Mouse (Mus musculus) liver (tissue): Measurements from ENCODE around the gene Ctnnd1.

Experiments used
- DNase-seq: peaks from one replicate; pipeline ENCODE4 v3.0.0-alpha.2; 2020; ENCODE audit warnings: mixed read lengths

Ctnnd1 gene

DNA sequence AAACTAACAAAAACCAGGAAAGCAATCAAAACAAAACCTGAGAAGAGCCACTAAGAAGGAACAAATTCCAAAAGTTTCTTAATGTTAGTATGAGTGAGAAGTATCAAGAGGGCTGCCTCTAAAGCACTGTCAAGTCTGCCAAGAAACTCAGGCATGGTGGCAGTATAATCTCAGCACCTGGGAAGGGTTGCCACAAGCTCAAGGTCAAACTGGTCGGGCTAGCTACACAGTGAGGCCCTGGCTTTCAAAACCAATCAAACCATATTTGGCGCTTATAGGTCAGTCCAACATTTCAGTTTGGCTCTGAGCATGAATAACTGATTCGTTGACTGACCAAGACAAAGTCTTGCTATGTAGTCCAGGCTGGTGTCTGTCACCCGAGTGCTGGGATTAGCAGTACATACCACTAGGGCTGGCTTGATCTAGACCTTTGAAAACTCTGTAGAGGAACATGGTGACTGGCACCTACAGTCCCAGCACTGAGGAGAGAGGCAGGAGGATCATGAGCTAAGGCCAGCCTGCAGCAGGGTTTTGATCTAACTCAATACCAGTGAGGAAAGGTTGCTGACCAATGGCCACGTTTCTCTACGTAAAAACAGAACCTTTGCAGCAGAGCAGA is 51.2 kb downstream of the Ctnnd1 start:
- DNase-seq, result no peak

DNA sequence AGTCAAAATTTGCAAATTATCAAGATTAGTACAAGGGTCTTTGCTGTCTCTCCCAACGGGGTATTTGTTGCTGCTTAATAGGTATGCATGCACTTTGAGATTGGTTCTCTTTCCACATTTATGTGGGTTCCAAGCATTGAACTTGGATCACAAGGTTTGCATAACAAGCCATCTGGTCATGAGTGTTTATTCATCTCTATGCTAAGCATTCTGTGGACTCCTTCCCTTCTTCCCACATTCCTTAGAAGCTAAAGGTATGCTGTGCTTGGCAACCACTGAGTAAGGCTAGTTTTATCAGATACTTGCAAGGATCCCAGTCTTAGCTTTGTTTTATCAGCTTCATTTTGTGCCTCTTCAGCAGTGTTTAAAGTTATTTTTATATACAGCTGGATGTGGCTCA is 53.4 kb downstream of the Ctnnd1 start:
- DNase-seq, result no peak

DNA sequence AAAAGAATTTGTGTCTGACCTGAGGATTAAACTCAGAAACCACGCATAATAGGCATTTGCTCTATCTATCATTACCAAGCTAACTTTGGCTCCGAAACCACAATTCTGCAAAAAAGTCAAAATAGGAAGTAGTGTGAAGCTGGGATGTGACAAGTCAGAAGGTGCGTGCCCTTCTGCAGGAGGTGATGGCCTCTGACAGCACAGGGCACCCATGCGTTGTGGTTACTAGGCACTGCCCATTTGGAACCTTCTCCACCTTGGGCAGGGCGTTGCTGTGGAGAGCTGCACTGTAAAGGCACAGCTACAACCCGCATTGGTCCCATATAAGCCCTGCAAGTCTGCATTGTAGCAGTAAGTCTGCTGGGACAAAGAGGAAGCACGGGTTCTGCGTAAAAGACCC is 57.8 kb downstream of the Ctnnd1 start:
- no peak for DNase-seq

DNA sequence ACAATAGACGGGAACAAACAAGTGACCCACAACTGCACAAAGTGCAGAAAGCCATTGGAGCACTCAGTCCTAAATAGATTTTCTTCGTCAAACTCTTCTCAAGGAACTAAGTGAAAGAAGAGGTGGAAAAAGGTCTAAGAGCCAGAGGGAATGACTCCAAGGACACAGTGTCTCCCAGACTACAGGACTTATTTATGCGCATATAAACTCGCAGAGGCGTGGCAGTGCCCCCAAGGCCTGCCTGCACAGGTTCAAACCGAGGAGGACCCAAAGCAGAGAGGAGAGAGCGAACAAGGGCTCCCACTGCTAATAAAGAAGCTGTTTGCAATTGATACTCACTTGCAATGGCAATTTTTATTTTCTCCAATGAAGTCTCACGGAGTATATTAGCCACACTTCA is 64.9 kb downstream of the Ctnnd1 start:
- no peak for DNase-seq

DNA sequence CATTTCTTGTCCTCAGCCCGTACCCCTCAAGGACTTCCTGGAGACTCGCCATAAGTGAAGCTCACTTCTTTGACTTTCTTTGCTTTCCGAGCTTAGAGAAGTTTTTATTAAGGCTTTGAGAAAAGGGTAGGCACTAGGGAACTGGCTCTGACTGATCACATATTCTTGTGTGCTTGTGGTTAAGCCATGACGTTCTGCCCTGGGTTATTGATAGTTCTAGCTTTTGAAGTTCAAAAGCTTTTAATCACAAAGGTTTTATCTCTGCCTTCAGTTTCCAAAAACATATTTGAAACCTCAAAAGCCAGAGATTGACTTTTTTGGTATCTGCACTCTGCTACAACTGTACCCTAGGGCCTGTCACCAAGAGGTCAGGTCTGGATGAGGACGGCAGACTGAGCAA is 68.3 kb downstream of the Ctnnd1 start:
- no peak for DNase-seq

DNA sequence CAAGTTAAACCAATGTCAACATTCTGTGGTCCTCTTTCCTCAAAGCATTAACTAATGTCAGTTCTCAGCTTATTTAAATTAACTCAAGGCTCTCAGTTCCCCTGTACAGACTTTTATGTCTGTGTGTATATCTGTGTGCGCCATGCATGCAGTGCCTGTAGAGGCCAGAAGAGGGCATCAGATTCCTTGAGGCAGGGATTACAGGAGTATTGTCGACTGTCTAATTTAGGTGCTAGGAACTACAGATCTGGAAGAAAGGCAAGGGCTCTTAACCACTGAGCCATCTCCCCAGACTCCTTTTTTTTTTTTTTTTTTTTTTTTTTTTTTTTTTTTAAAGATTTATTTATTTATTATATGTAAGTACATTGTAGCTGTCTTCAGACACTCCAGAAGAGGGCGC is 69.4 kb downstream of the Ctnnd1 start:
- peak; percentile 38 for DNase-seq

DNA sequence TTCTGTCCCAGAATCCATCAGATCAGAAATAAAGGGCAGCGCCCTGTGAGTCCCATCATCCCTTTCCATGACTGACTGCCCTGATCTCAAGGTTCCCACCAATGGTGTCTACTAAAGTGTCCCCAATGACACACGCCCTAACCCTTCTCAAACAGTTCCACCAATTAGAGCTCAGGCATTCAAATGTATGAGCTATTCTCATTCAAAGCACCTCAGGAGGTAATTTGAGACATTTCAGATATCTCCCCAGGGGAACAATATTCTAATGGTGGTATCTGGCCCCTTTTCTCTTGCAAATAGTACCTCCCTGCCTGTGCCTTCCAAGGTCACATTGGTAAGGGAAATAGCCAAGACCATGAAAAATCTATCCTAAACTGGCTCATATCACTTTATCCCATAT is 71.3 kb downstream of the Ctnnd1 start:
- DNase-seq, result no peak

DNA sequence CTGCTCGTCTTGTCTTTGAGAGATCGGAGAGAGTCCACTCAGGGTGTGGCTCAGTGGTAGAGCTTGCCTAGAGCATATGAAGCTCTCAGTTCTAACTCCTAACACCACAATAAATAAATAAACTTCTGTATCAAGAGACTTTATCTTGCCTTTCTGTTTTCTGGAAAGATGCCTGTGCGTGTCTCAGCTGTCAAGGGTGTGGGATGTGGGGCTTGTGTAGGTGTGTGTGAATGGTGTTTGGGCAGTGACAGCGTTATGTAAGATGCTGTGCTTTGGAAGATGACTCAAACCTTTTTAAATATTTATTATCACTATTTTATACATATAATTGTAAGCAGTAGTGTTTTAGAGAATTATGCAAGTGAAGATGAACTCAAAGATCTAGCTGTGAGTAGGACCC is 76.4 kb downstream of the Ctnnd1 start:
- DNase-seq, result no peak

DNA sequence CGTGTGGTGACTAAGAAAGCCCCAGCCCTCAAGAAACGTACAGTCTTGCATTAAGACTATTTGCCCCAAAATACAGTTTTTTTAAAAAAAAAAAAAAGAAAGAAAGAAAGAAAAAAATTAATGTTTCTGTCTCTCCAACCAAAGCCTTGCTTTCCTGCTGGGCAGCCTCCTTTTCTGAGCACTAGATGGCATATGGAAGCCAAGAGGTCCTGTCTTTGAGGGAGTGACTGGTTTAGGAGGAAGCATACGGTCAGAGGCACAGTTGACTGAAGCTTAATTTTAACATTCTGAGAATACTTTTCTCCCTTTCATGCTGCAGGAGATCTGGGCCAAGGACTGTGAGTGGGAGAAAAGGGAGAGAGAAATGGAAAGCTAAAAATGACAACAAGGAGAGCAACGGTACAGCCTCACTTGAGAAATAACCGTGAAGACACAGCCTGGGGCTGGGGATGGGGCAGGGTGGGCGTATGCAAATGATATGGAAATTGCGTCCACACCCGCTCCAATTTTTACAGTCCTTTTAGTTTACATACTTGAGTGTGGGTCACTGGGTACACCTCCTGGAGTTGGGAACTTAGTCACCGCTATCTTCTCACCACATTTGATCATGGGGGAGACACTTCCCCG is 93.6 kb downstream of the Ctnnd1 start:
- no peak for DNase-seq

DNA sequence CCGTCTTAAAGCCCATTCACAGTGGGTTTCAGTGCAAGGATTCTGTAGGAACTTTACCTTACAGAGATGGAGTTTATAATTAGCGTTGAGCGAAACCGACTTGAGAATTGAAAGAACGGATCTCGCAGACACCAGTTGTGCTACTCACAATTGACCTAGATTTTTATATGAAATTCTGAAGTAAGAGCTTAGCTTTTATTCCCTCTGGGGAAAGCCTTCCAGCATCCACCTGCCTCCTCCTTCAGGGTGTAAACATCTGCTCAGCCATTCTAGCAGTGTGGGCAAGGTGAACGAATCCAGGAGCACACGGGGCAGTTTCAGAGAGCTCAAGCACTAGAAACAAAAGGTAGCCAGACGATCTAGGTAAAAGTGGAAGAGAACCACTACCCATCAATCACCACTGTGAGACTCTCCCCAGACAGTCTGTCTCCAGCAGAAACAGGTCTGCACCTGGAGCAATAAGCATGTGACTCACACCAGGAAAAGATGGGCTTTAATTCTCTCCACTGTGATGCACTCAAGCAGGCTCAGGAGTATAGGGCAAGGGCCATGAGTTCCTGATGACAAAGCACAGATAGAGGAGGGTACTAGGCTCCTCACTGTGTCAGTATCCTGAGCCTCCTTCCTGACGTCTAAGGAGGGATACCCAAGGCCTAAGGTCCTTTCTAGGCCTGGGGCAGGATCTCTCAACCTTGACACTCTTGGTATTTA is 99.0 kb downstream of the Ctnnd1 start:
- DNase-seq, result no peak
